Mouse (Mus musculus) small intestine, adult 2 months (tissue): ENCODE measurements around the gene 5330417C22Rik. TPM values are rescaled to one million over a fixed set of nuclear protein-coding genes. Genes with fewer than 3 reads are reported as not detected.

Source experiments
- H3K27ac ChIP-seq: fragments of 200-500 bp; 2 replicates; pipeline ENCODE4 v1.5.1; 2012; ENCODE audit warnings: low read depth, low read length, control low read depth, inconsistent platforms; ENCODE audit not compliant: insufficient read depth
- H3K27me3 ChIP-seq: fragments of 200-500 bp; 2 replicates; pipeline ENCODE4 v1.6.1; 2012; ENCODE audit warnings: mild to moderate bottlenecking, moderate library complexity, low read length, inconsistent platforms; ENCODE audit not compliant: control insufficient read depth, insufficient read depth
- H3K36me3 ChIP-seq: fragments of 200-500 bp; 2 replicates; pipeline ENCODE4 v1.6.1; 2012; ENCODE audit warnings: mild to moderate bottlenecking, low read length, control low read depth, inconsistent platforms; ENCODE audit not compliant: control insufficient read depth, insufficient read depth
- H3K4me1 ChIP-seq: fragments of 200-500 bp; 2 replicates; pipeline ENCODE4 v1.6.1; 2012; ENCODE audit warnings: low read length, inconsistent platforms, mixed read lengths; ENCODE audit not compliant: control insufficient read depth, insufficient read depth, insufficient read length
- H3K4me3 ChIP-seq: fragments of 200-500 bp; 2 replicates; pipeline ENCODE4 v1.5.1; 2012; ENCODE audit warnings: low read depth, mild to moderate bottlenecking, control low read depth, inconsistent platforms, low read length, moderate library complexity
- CTCF ChIP-seq: fragments of 200-500 bp; IDR thresholded peaks from 2 replicates; pipeline ENCODE4 v1.5.1; 2012; ENCODE audit warnings: low read depth, mild to moderate bottlenecking, control low read depth, inconsistent platforms, low read length, moderate library complexity, mixed read lengths; ENCODE audit not compliant: insufficient replicate concordance, insufficient read length; ENCODE audit errors: extremely low read depth
- POLR2A ChIP-seq: fragments of 200-500 bp; IDR thresholded peaks from 2 replicates; pipeline ENCODE4 v1.6.1; 2012; ENCODE audit warnings: low read depth, mild to moderate bottlenecking, control low read depth, inconsistent platforms, low read length, moderate library complexity
- WGBS: fragments of 180-500 bp; shearing (Covaris S2); methylation state at CpG from one replicate; pipeline ENCODE4 v1.1.7; 2018; 5-methylcytosine and 5-hydroxymethylcytosine counted together
- polyA plus RNA-seq: library from polyadenylated mRNA; depleted of rRNA; stranded (reverse); fragments of >200 nt; gene quantifications from 2 replicates; pipeline ENCODE4 v1.2.3, GENCODE M21; 2012

The 5330417C22Rik gene
- polyA plus RNA-seq, 1 experiment: 19.4 TPM

GRCm38 (mm10) chr3:108476761-108477619 lies 59.3 kb downstream of the 5330417C22Rik start:
- no peak for TF ChIP-seq POLR2A
- no peak for TF ChIP-seq CTCF
- Histone ChIP-seq H3K27me3 (no peaks in the 10 kb centered on the region), H3K27ac (peak overlapping the region; percentile 66), H3K4me1 (peaks cover 7% of the 10 kb centered on the region; the same call in 1 of the 2 replicates), H3K4me3 (no peak overlapping the region), H3K36me3 (no peaks in the 10 kb centered on the region)
- WGBS: 24% methylated on average over 14 of the region's 14 CpGs

GRCm38 (mm10) chr3:108475496-108475895 lies 60.8 kb downstream of the 5330417C22Rik start:
- Histone ChIP-seq H3K4me1 (peaks cover 7% of the 10 kb centered on the region; the same call in 1 of the 2 replicates), H3K4me3 (no peak overlapping the region), H3K36me3 (no peaks in the 10 kb centered on the region), H3K27me3 (no peaks in the 10 kb centered on the region), H3K27ac (no peak overlapping the region)
- 71% methylated on average over 5 of the region's 5 CpGs for WGBS
- TF ChIP-seq CTCF: no peak
- TF ChIP-seq POLR2A: no peak

GRCm38 (mm10) chr3:108474969-108475368 lies 61.4 kb downstream of the 5330417C22Rik start:
- Histone ChIP-seq H3K4me1 (peaks cover 8% of the 10 kb centered on the region; the same call in 1 of the 2 replicates), H3K27ac (no peak overlapping the region), H3K36me3 (no peaks in the 10 kb centered on the region), H3K4me3 (no peak overlapping the region), H3K27me3 (no peaks in the 10 kb centered on the region)
- WGBS: 87% methylated on average over 7 of the region's 7 CpGs
- TF ChIP-seq CTCF (no peak), POLR2A (no peak)

GRCm38 (mm10) chr3:108467760-108468159 lies 68.6 kb downstream of the 5330417C22Rik start:
- H3K27me3 ChIP-seq: no peaks in the 10 kb centered on the region
- TF ChIP-seq POLR2A: no peak
- no peak for TF ChIP-seq CTCF
- H3K27ac ChIP-seq: no peak overlapping the region
- 0 out of 2 replicates have a peak, but pooled peaks cover 3% of the 10 kb centered on the region for H3K4me1 ChIP-seq
- no peak overlapping the region for H3K4me3 ChIP-seq
- 45% methylated on average over 8 of the region's 8 CpGs for WGBS
- no peaks in the 10 kb centered on the region for H3K36me3 ChIP-seq

GRCm38 (mm10) chr3:108466425-108466824 lies 69.9 kb downstream of the 5330417C22Rik start:
- Histone ChIP-seq H3K36me3 (no peaks in the 10 kb centered on the region), H3K27me3 (no peaks in the 10 kb centered on the region), H3K4me1 (0 out of 2 replicates have a peak, but pooled peaks cover 3% of the 10 kb centered on the region), H3K27ac (no peak overlapping the region), H3K4me3 (no peak overlapping the region)
- peak; percentile 83; the same call in 1 of the 2 replicates for TF ChIP-seq CTCF
- no peak for TF ChIP-seq POLR2A
- 49% methylated on average over 6 of the region's 6 CpGs for WGBS

- peak overlapping the region; percentile 51 for H3K4me3 ChIP-seq
- TF ChIP-seq CTCF (peak; percentile 35; the same call in 1 of the 2 replicates), POLR2A (no peak)
- peak overlapping the region; percentile 51 for H3K27ac ChIP-seq
- no peaks in the 10 kb centered on the region for H3K36me3 ChIP-seq
- peaks cover 5% of the 10 kb centered on the region for H3K4me1 ChIP-seq
- no peaks in the 10 kb centered on the region for H3K27me3 ChIP-seq
- WGBS: 8% methylated on average over 10 of the region's 10 CpGs
These were observed 77.5 kb downstream of the 5330417C22Rik start for GRCm38 (mm10) chr3:108458866-108459265.

- H3K4me3 ChIP-seq: peak overlapping the region; percentile 51
- WGBS: 29% methylated on average over 14 of the region's 14 CpGs
- peaks cover 5% of the 10 kb centered on the region for H3K4me1 ChIP-seq
- TF ChIP-seq CTCF (no peak), POLR2A (0 out of 2 replicates have a peak, but pooled peaks have one; percentile 12)
- H3K27me3 ChIP-seq: no peaks in the 10 kb centered on the region
- H3K36me3 ChIP-seq: no peaks in the 10 kb centered on the region
- H3K27ac ChIP-seq: peak overlapping the region; percentile 51
These were observed 78.0 kb downstream of the 5330417C22Rik start for GRCm38 (mm10) chr3:108458380-108458779.
